Mouse (Mus musculus): ENCODE measurements around the gene Prss53. TPM values are rescaled to one million over a fixed set of nuclear protein-coding genes. Genes with fewer than 3 reads are reported as not detected.

The Prss53 gene
- 2.2 and 3.5 TPM in 2 replicates for polyA plus RNA-seq (2012; rRNA removed)

DNA sequence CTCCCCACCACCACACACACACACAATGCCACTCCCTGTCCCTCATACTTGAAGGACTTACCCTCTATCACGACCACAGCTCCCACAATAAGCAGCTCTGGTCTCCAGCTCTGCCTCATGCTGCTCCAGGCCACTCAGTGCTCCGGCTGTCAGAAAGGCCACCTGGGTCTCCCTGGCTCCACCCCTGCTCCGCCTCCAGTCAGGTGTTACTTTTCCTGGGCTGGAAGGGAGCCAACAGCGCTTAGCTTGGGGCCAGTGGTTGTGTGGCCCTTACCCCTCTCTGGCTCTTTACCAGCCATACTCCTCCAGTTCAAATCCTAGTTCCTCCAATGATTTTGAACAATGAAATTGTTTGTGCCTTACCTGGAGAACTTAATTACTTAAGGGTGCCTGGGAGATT, at the start of gene Prss53:
Prss53 (minus strand) TSS at position 173 of the 400 bp plus-strand sequence.
- no peak for DNase-seq (ENCODE audit: low read depth)
- TF ChIP-seq CTCF (IDR thresholded peaks at IDR 0.05; ENCODE audit: borderline replicate concordance, extremely low read depth, insufficient read depth, insufficient read length) (no peak), POLR2A (IDR thresholded peaks at IDR 0.05; ENCODE audit: borderline replicate concordance, extremely low read depth, insufficient read depth, insufficient read length, poor library complexity, severe bottlenecking) (no peak)

DNA sequence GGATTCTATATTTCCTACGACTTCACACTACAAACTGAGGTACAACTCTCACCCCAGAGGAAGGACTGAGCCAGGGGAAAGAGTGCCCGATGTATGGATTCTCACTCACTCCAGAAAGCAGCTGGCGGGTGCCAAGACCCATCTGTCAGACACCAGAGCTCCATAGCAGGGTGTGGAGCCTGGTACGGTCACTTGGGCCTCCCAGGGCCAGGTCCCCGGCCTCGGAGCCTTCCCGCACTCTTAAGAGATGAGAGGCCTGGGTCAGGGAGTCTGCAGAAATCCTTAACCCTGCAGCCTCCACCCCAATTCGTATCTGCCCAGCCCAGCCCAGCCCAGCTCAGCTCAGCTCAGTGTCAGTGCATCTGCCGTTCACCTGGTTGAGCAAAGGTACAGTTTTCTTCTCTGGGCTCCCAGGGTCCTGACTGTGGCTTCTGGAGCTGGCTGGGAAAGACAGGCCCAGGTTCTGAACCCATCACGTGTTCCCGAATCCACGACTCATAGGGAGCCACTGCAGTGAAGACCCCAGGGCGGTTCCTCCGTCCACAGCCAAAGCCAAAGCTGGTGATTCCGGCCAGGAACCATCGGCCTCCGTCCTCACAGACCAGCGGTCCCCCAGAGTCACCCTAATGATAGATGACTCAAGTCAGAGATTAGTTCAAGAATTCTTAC, 45.6 kb upstream of the Prss53 start:
- no peak for DNase-seq (ENCODE audit: low read depth)

DNA sequence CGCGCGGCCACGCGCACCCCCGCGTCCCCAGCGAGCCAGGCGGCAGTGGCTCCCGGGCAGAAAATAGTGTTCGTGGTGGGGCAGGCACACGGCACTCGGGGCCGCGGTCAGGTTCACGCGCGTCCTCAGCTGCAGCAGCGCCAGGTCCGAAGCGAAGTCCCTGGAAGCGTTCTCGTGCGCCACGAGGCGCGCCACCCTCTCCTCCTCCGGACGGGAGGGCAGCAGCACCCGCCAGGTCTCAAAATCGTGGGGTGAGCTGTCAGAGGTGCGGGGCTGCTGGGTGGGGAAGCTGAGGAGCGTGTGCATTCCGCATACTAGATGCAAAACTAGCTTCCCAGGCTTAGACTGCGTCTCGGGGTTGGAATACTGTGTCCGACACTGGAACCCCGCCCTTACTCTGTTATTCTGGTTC, 45.0 kb upstream of the Prss53 start:
- no peak for DNase-seq (ENCODE audit: low read depth)
- TF ChIP-seq POLR2A (IDR thresholded peaks at IDR 0.05; ENCODE audit: borderline replicate concordance, extremely low read depth, insufficient read depth, insufficient read length, poor library complexity, severe bottlenecking): no peak
- TF ChIP-seq CTCF (IDR thresholded peaks at IDR 0.05; ENCODE audit: borderline replicate concordance, extremely low read depth, insufficient read depth, insufficient read length): no peak

More for the DNA sequence above, 45.6 kb upstream of the Prss53 start:
- TF ChIP-seq CTCF (IDR thresholded peaks at IDR 0.05; ENCODE audit: borderline replicate concordance, extremely low read depth, insufficient read depth, insufficient read length) (no peak), POLR2A (IDR thresholded peaks at IDR 0.05; ENCODE audit: borderline replicate concordance, extremely low read depth, insufficient read depth, insufficient read length, poor library complexity, severe bottlenecking) (no peak)

DNA sequence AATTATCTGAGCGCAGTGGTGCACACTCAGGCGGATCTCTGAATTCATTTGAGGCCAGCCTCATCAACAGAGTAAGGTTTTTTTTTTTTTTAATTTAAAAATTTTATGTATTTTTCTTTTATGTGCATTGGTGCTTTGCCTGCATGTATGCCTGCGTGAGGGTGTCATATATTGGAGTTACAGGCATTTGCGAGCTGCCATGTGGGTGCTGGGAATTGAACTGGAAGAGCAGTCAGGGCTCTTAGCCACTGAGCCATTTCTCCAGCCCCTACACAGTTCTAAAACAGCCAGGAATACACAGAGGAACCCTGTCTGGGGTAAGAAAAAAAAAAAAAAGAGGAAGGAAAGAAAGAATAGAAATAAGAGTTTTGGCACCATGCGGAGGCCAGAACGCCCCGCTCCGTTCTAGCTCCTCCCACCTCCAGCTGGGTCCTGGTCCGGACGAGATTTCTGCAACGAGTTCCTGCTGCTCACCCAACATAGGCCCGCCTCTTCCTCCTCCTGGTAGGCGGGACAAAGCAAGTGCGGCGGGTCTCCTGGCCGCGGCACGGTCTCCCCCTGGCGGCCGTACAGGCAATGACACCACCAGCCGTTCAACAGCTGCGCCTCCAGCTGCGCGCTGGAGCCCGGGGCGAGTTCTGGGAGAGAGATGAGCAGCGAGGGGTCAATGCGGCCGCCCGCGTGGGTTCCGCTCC, 44.4 kb upstream of the Prss53 start:
- peak; percentile 93 for TF ChIP-seq CTCF (IDR thresholded peaks at IDR 0.05; ENCODE audit: borderline replicate concordance, extremely low read depth, insufficient read depth, insufficient read length)
- TF ChIP-seq POLR2A (IDR thresholded peaks at IDR 0.05; ENCODE audit: borderline replicate concordance, extremely low read depth, insufficient read depth, insufficient read length, poor library complexity, severe bottlenecking): peak; percentile 59; the same call in 1 of the 2 replicates
- DNase-seq (ENCODE audit: low read depth): peak; percentile 98

DNA sequence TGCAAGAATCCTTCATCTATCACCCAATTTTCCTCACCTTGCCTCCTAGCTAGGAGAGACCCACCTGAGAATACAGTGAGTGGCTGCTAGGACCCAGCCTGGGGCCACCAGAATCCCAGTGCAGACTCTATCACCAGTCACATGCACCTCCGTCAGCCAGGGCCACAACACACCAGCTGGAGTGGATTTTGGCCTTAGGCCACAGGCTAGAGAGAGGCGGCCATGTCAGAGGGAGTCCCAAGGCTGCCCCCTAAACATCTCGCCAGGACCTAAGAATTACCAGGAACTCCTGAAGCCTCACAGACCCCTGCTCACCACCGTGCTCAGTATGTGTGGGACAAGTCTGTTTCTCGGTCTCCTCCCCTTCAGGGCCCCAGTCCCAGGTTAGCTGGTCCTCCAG, 43.3 kb upstream of the Prss53 start:
- DNase-seq (ENCODE audit: low read depth): no peak
- no peak for TF ChIP-seq CTCF (IDR thresholded peaks at IDR 0.05; ENCODE audit: borderline replicate concordance, extremely low read depth, insufficient read depth, insufficient read length)
- no peak for TF ChIP-seq POLR2A (IDR thresholded peaks at IDR 0.05; ENCODE audit: borderline replicate concordance, extremely low read depth, insufficient read depth, insufficient read length, poor library complexity, severe bottlenecking)

DNA sequence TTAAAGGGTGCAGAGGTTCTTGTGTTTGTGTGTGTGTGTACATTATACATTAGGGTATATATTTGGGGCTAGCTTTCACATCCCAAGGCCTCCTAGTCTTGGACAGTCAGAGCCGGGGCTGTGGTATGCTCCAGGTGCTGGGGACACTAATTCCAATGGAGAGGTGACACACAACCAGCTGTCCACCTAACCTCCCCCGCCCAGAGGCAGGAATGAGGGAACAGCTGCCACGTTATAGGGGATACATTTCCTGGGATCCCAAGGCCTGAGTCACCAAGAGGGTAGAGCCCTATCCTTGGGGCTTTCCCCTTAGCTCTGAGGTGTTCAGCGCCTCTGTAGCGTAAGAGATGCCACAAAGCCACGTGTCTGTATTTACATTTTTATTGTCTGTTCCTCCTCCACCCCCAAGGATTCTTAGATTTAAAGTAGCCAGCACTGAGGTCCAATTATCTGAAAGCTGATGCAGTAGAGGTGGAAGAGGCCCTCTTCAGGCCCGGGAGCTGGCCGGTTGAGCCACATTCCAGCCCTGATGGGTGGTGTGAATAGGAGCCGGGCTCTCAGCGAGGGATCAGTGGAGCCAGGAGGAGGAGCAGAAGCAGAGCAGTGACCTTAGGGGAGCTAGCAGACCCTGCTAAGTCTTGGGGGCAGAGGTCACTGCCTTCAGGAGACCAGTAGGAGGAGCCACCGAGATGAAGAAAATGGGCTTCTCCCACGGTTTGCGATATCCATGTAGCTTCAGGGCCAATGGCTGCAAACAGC, 41.7 kb upstream of the Prss53 start:
- DNase-seq (ENCODE audit: low read depth): no peak
- TF ChIP-seq POLR2A (IDR thresholded peaks at IDR 0.05; ENCODE audit: borderline replicate concordance, extremely low read depth, insufficient read depth, insufficient read length, poor library complexity, severe bottlenecking): no peak

DNA sequence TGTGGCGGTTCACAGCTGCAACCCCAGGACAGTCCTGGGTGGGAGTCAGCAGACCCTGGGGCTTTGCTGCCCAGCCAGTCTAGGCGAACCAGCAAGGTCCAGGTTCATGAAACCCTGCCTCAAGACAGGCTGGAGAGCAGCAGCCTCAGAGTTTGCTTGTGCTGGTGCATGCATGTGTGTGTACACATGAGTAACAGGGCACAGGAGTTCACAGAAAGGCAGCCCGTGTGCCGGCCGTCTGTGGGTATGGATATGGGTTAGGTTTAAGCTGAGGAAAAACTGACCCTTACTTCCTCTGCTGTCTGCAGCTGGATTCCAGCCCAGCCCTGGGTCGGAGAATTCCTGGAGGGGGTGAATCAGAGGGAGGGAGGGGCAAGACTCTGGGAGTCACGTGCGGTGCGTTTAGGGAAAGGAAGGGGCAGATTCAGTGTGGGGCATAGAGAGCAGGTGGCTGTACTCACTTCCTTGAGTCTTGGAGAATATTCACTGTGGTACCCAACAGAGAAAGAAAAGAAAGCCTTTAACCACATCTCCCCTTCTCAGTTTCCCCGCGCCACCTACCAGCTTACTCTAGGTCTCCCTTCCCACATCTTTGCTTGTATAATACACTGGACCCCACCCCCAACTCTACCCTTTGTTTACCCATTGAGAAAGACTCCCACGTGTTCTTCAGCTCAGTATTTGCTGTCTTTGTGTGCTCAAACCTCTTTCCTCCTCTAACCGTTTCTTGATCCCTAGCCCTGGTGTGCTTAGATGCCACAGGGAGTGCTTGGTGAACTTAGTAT, 40.8 kb upstream of the Prss53 start:
- no peak for DNase-seq (ENCODE audit: low read depth)
- no peak for TF ChIP-seq CTCF (IDR thresholded peaks at IDR 0.05; ENCODE audit: borderline replicate concordance, extremely low read depth, insufficient read depth, insufficient read length)
- TF ChIP-seq POLR2A (IDR thresholded peaks at IDR 0.05; ENCODE audit: borderline replicate concordance, extremely low read depth, insufficient read depth, insufficient read length, poor library complexity, severe bottlenecking): no peak

DNA sequence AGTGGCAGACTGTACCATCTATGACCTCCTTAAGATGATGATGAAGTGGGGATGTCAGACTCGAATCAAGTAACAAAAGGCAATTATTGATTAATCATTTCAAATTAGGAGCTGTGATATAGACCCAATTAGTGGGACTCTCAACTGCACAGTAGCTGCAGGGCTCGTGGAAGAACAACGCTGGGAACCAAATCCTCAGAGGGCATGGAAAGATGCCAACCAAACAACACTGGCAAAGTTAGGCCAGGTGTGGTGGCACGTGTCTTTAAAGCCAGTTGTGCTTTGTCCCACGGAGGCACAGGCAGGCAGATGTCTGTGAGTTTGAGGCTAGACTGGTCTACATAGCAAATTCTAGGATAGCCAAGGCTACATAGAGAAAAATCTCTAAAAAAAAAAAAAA, 39.9 kb upstream of the Prss53 start:
- no peak for DNase-seq (ENCODE audit: low read depth)
- TF ChIP-seq POLR2A (IDR thresholded peaks at IDR 0.05; ENCODE audit: borderline replicate concordance, extremely low read depth, insufficient read depth, insufficient read length, poor library complexity, severe bottlenecking) (no peak), CTCF (IDR thresholded peaks at IDR 0.05; ENCODE audit: borderline replicate concordance, extremely low read depth, insufficient read depth, insufficient read length) (no peak)

DNA sequence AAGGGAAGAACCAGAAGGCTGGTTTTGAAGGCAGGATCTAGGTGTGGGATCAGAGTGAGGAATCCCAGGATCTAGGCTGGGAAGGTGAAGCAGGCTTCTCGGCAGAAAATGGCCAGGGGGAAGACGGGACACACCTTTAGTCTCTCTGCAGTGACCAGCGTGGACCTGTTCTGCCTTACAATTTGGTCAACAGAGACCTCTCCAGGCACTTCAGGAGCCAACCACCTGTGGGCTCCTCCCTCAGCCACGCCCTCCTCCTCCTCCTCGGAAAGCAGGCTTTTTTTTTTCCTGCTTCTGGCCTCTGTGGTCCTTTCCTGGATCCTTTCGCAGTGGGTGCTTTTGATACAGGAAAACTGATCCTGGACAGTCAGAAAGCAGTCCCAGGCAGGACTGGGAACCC, 39.2 kb upstream of the Prss53 start, which contains the start of gene Prss8:
Prss8 (minus strand) TSS at position 182 of the 400 bp plus-strand sequence.
- DNase-seq (ENCODE audit: low read depth): no peak
- TF ChIP-seq CTCF (IDR thresholded peaks at IDR 0.05; ENCODE audit: borderline replicate concordance, extremely low read depth, insufficient read depth, insufficient read length) (no peak), POLR2A (IDR thresholded peaks at IDR 0.05; ENCODE audit: borderline replicate concordance, extremely low read depth, insufficient read depth, insufficient read length, poor library complexity, severe bottlenecking) (no peak)

DNA sequence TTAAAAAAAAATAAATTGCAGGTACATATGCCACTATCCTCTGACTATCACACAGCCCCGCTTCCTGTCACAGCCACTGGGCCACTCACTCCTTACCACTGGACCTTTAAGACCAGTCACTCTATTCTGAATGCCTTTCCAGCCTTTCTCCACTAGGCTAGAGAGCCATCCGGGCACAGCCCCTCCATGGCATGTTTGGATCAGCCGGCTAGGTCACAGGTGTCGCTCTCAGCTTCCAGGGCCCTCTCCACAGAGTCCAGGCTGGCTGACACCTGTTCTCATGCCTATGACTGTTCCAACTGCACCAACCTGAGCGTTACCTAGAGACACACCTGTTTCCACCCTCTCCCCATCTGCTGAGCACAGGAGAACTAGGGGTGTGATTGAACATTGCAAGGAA, 37.8 kb upstream of the Prss53 start:
- no peak for DNase-seq (ENCODE audit: low read depth)
- TF ChIP-seq POLR2A (IDR thresholded peaks at IDR 0.05; ENCODE audit: borderline replicate concordance, extremely low read depth, insufficient read depth, insufficient read length, poor library complexity, severe bottlenecking): no peak
- no peak for TF ChIP-seq CTCF (IDR thresholded peaks at IDR 0.05; ENCODE audit: borderline replicate concordance, extremely low read depth, insufficient read depth, insufficient read length)

DNA sequence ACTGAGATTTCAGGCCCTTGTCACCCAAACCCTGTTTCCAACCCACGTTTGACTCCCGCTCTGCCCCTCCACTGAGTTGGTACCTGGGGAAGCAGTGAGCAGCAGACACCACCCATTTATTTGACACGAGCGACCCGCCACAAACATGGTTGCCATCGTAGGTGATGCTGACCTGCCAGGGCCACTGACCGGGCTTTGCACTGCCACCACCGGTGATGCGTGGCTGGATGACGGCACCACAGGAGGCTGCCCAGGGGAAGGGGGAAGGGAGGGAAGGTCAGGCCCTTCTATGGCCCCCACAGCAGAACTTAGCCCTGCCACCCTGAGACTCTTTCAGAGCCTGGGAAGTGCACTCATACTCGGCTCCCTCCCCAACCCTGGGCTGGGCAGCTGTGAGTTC, 37.0 kb upstream of the Prss53 start:
- TF ChIP-seq CTCF (IDR thresholded peaks at IDR 0.05; ENCODE audit: borderline replicate concordance, extremely low read depth, insufficient read depth, insufficient read length) (no peak), POLR2A (IDR thresholded peaks at IDR 0.05; ENCODE audit: borderline replicate concordance, extremely low read depth, insufficient read depth, insufficient read length, poor library complexity, severe bottlenecking) (no peak)
- no peak for DNase-seq (ENCODE audit: low read depth)

Measured in brain, embryonic 14.5 days (tissue).